In genomic region chr15:84653979-84654966, GRCm38 (mm10) we compare ENCODE assay signal across 8 mouse cellular contexts. TPM values are rescaled to one million over a fixed set of nuclear protein-coding genes. Genes with fewer than 3 reads are reported as not detected.
A peak's percentile ranks its signal among the peaks of the same experiment; 100 is the strongest.
DNase-seq lines count a peak whose midpoint lies in the region; ATAC-seq and TF ChIP-seq lines count a peak whose summit lies in the region.

No protein-coding gene starts in this region.

- H3K4me3 ChIP-seq in intestine, embryonic 15.5 days (replicated peaks): peak overlapping the region; percentile 36
- H3K4me3 ChIP-seq in limb, embryonic 15.5 days: peak overlapping the region; percentile 38
- H3K4me3 ChIP-seq in midbrain, postnatal 0 days (ENCODE audit: low read depth, low read length): peak overlapping the region; percentile 33

- ATAC-seq in cerebellum, adult (ENCODE audit: insufficient number of reproducible peaks, low FRiP score, low TSS enrichment): no peak
- peak; percentile 66 for ATAC-seq in granulocyte monocyte progenitor cell, adult 5-6 weeks (replicated peaks; ENCODE audit: poor library complexity, severe bottlenecking)
- peak; percentile 92 for ATAC-seq in intestine, embryonic 15.5 days
- ATAC-seq in limb, embryonic 15.5 days (ENCODE audit: insufficient number of reproducible peaks, low FRiP score, low TSS enrichment, low read depth): peak; percentile 78
- ATAC-seq in midbrain, postnatal 0 days (ENCODE audit: low FRiP score): peak; percentile 83

- H3K9ac ChIP-seq in intestine, embryonic 15.5 days: peak overlapping the region; percentile 53
- H3K9ac ChIP-seq in limb, embryonic 15.5 days: no peak overlapping the region
- H3K9ac ChIP-seq in midbrain, postnatal 0 days (replicated peaks; ENCODE audit: low read length, poor library complexity, severe bottlenecking): peak overlapping the region; percentile 48

- peak; percentile 70 to 89 for DNase-seq in cerebellum, postnatal 4 days (ENCODE audit: low spot score in 2 of 2)
- peak; percentile 95 for DNase-seq in embryo, embryonic 11 days
- DNase-seq in midbrain, postnatal 0 days (ENCODE audit: low spot score): peak; percentile 96
- peak; percentile 36 for DNase-seq in telencephalon, adult 2 months (ENCODE audit: low read depth, low spot score)

- WGBS in intestine, embryonic 15.5 days: 3% methylated on average over 28 of the region's 28 CpGs
- WGBS in limb, embryonic 15.5 days: 1% methylated on average over 27 of the region's 28 CpGs
- WGBS in midbrain, postnatal 0 days: 2% methylated on average over 28 of the region's 28 CpGs

- no peaks in the 10 kb centered on the region for H3K36me3 ChIP-seq in intestine, embryonic 15.5 days
- no peaks in the 10 kb centered on the region for H3K36me3 ChIP-seq in limb, embryonic 15.5 days
- H3K36me3 ChIP-seq in midbrain, postnatal 0 days (ENCODE audit: insufficient read depth, low read length): peaks cover 9% of the 10 kb centered on the region; the same call in 1 of the 2 replicates

- peak; percentile 54 for TF ChIP-seq CTCF in midbrain, postnatal 0 days (IDR thresholded peaks at IDR 0.05)

- peak overlapping the region; percentile 90 for H3K27ac ChIP-seq in intestine, embryonic 15.5 days
- peak overlapping the region; percentile 90 for H3K27ac ChIP-seq in limb, embryonic 15.5 days
- peak overlapping the region; percentile 88 for H3K27ac ChIP-seq in midbrain, postnatal 0 days (ENCODE audit: low read depth, low read length)

- peak overlapping the region; percentile 68 for H3K4me2 ChIP-seq in intestine, embryonic 15.5 days (replicated peaks)
- peak overlapping the region; percentile 59 for H3K4me2 ChIP-seq in limb, embryonic 15.5 days
- peak overlapping the region; percentile 57 for H3K4me2 ChIP-seq in midbrain, postnatal 0 days (ENCODE audit: low read depth, low read length, poor library complexity, severe bottlenecking)

- H3K4me1 ChIP-seq in intestine, embryonic 15.5 days (replicated peaks): peaks cover 15% of the 10 kb centered on the region; the same call in 1 of the 2 replicates
- peaks cover 24% of the 10 kb centered on the region for H3K4me1 ChIP-seq in limb, embryonic 15.5 days
- peaks cover 9% of the 10 kb centered on the region for H3K4me1 ChIP-seq in midbrain, postnatal 0 days (ENCODE audit: insufficient read depth, low read length)

- H3K9me3 ChIP-seq in intestine, embryonic 15.5 days: no peaks in the 10 kb centered on the region
- no peaks in the 10 kb centered on the region for H3K9me3 ChIP-seq in limb, embryonic 15.5 days
- H3K9me3 ChIP-seq in midbrain, postnatal 0 days (ENCODE audit: low read length): no peaks in the 10 kb centered on the region

- no peaks in the 10 kb centered on the region for H3K27me3 ChIP-seq in intestine, embryonic 15.5 days (replicated peaks)
- H3K27me3 ChIP-seq in limb, embryonic 15.5 days: no peaks in the 10 kb centered on the region
- peaks cover 3% of the 10 kb centered on the region; the same call in 1 of the 2 replicates for H3K27me3 ChIP-seq in midbrain, postnatal 0 days (ENCODE audit: insufficient read depth, low read length)

RNA-seq across cellular contexts. Expression of gene Prr5, which starts 15.1 kb away (rescaled TPM):
- 16.4 and 16.9 TPM in 2 replicates for total RNA-seq in granulocyte monocyte progenitor cell, adult 5-6 weeks (2014; fragmentation: Nextera tagmentation)
- 3.9 and 4.9 TPM in 2 replicates for total RNA-seq in granulocyte monocyte progenitor cell, adult 5-6 weeks (2017)
- 65.4 and 71.3 TPM in 2 replicates for polyA plus RNA-seq in intestine, embryonic 15.5 days (2015; fragmentation: Nextera tagmentation; extraction: Ambion mirVana)
- 34.5 and 36.3 TPM in 2 replicates for polyA plus RNA-seq in limb, embryonic 15.5 days (2015; fragmentation: Nextera tagmentation; extraction: Ambion mirVana)
- total RNA-seq in midbrain, postnatal 0 days (2014; rRNA removed): 25.8 and 33.4 TPM in 2 replicates
- 37.8 and 40.7 TPM in 2 replicates for polyA plus RNA-seq in midbrain, postnatal 0 days (2015; fragmentation: Nextera tagmentation; extraction: Ambion mirVana)

Comparison
In these comparisons a context has a peak if more than half of its experiments do, and no peak if none do; other contexts are left out.
1. DNase-seq: peak in every context shown above with its lines; median percentile 96 in midbrain, postnatal 0 days; 95 in embryo, embryonic 11 days; 80 in cerebellum, postnatal 4 days; 36 in telencephalon, adult 2 months.